Mouse (Mus musculus) cerebellum, postnatal 36 days (tissue): ENCODE data around the gene Ndufaf2.

Experiments
- DNase-seq, 2 experiments: peaks; one replicate each; pipeline ENCODE4 v3.0.0; 2021 to 2022; ENCODE audit warnings: mixed read lengths in 2 of 2

The Ndufaf2 gene

DNA sequence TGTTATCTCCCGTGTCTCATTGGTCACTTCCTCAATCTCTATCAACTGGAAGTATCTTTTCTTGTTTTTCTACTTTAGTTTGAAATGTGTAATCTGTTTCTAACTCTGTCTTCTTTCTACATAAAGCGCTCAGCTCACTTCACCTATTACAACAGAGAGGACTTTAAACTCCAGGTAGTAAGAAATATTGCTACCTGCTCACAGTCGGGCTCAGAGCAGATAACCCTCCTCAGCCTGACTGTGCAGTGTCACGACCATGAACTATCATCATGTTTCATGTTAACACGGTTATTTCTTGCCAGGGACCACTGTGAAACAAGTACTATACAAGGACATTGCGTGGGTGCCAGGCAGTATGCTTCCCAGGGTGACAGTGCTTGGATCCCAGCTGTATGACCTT is 141.1 kb downstream of the Ndufaf2 start:
- no peak for DNase-seq

DNA sequence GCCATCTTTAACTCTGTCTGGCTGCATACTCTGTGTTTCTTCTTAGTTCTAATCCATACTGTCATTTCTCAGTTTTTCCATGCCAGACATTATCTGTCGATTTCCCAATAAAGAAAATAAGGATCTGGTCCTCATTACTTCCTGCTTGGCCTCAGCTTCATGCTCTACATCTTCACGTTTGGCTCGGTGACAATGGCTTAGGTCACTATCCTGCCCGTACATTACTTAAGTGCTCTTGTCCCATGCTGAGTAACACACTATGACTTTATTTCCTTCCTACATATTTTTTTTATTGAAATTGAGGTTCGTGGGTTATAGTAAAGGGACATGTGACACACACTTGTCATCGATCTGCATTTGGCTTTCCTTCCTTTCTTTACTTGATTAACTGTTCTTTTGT is 143.3 kb downstream of the Ndufaf2 start:
- no peak for DNase-seq

DNA sequence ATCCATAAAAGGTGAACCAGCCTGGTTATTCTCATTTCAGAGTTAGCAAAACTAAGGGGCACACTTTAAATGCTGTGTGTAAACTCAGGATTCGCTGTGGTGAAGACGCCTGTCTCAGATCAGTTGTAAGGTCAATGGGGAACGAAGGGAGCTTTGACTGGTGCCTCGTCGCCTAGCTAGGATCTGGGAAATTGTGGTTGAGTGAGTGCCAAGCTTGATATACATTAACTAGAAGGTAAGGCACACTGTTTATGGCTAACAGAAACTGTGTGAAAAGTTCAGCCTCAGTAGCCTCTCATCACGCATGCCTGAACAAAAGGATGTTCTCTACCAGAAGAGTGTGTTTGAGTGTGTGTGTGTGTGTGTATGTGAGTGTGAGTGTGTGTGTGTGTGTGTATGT is 144.6 kb downstream of the Ndufaf2 start:
- DNase-seq = no peak

DNA sequence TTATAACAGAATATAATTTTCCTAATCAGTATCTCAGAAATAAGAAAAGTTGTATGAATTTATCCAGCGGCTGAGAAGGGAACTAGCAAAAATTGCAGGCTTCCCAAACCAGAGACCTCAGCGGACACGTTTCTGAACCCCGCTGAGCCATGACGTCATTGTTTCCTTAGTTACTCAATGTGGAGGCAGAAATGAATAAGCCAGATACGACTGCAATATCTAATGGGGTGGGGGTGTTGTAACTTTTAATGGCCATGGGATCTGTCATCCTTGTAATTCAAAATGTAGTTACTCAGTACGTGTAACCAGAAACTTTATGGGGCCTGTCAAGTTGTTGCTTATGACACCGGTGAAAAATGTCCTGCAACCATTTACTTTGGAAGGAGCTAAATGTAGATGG is 145.3 kb downstream of the Ndufaf2 start:
- no peak for DNase-seq

DNA sequence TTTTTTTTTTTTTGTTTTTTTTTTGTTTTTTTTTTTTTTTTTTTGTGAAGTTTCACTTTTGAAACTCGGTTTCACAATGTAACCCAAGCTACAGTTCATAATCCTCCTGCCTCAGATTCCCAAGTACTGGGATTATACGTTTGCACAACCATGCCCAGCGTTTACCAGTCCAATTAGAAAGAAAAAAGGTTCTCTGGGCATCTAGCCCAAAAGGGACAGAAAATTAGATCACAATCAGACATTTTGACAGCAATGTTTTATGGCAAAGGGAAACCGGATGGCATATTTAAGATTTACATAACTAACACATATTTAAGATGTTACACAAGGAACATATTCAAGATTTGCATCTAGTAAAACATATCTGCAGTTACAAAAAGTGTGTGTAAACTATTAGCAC is 150.6 kb downstream of the Ndufaf2 start:
- no peak for DNase-seq

DNA sequence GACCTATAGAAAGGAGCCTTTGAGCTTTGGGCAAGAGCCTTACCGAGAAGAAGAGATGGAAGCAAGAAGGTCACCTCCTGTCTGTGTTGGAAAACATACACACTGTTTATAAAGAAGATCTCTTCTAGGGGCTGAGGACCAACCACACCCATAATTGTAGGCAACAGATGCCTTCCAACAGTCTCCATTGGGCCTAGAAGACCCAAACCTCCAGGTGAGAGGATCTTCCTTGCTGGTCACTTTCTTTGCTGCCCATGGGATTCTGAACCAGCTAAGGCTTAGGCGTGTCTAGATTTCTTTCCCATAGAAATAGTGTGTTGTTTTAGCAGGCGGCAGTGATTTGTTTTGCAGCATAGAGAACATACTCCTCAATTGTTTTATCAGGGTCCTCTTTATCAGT is 162.1 kb downstream of the Ndufaf2 start:
- no peak for DNase-seq

DNA sequence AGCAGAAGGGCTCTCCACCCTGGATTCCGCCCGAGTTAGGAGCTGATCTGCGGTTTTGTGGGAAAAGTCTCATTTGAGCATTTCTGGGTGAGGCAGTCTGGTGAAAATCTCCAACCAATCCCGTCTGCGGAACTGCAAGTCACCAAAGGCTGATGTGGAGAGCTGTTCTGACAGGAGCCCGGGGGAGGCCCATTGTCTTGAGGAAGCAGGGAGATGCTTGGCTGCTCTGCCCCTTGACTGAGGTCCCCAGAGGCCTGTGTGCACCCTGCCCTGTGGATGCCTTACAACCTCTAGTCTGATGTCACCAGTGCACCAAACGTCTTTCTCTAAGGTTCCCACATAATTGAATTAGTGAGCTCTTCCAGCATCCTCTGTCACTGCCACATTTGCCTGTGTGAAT is 163.2 kb downstream of the Ndufaf2 start:
- no peak for DNase-seq

DNA sequence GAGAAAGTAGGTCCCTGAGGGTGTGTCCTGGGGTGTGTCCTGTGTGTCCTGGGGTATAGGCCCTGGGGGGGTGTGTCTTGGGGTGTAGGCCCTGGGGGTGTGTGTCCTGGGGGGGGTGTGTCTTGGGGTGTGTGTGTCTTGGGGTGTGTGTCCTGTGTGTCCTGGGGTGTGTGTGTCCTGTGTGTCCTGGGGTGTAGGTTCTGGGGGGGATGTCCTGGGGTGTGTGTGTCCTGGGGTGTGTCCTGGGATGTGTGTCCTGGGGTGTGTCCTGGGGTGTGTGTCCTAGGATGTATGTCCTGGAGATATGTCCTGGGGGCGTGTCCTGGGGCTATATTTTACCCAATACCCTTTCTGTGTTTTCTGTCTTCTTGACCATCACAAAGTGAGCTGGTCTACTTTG is 165.8 kb downstream of the Ndufaf2 start:
- no peak for DNase-seq

DNA sequence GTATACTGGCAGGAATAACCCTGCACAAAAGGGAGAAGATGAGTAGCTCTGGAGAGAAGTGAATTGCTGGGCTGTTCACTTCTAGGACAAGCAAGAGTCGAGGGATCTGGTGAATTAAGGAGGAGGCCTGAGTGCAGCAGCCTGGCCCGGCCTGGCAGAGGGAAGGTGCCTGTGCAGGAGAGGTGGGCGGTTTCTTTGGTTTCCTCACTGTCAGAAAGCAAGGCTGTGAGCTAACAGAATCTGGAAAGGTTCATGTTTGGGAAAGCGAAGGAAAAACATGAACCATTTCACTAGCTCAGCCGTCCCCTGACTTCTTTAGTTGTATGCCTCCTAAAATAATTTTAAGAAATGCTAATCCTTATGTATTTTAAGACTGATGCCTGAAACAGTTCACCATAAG is 173.8 kb downstream of the Ndufaf2 start:
- no peak for DNase-seq

DNA sequence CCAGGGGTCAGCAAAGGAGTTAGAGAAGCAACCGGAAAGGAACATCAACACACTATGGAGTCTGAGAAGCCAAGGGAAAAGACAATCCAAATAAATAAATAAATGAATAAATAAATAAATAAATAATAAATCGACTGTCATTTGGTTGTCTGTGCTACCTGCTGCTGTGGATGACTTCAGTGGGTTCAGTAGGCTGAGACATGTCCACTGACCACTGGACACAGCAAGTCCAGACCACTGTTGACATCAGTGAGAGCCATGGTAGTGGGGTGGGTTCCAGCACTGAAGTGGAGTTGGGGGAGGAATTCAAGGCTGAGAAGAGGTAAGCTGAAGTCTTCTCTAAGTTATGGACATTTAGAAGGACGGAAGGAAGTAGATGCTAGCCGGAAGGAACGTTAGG is 174.2 kb downstream of the Ndufaf2 start:
- no peak for DNase-seq

DNA sequence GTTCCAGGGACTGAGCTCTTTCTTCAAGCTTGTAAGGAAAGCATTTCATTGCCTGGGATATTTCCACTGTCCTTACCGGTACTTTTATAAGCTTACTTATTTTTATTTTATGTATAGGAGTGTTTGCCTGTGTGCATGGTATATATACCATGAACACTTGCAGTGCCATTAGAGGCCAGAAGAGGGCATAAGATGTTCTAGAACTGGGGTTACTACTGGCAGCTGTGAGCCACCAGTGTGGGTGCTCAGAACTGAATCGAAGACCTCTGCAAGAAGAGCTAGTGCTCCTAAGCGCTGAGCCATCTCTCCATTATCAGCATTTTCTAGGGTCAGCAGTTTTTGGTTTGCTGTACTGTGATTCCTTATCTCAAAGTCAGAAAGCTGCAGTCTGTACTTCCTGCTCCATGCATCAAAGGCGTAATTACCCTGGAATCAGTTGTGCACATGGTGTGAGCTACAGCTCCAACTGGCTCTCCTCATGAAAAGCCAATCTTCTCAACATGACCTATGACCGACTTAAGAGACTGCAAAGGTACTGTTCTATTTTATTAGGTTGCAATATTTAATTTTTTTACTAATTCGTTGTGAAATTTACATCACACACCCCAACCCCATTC is 175.1 kb downstream of the Ndufaf2 start:
- DNase-seq = no peak

DNA sequence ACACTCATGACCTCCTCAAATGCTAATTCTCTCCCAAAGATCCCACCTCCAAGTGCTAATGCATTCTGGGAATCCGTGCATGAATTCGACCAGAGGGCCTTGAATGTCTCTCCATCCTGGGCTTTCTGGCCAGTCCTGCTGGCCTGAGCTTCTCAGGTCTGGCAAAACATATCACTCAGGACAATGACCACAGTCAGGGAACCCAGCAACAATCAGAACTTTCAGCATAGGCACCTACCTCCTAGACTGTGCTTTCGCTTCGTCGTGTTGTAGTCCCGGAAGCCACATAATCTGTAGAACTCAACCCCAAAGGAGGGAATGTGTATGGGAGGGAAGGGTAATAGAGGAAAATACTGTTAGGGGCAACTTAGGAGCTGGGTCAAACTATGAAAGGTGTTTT is 179.0 kb downstream of the Ndufaf2 start:
- no peak for DNase-seq

DNA sequence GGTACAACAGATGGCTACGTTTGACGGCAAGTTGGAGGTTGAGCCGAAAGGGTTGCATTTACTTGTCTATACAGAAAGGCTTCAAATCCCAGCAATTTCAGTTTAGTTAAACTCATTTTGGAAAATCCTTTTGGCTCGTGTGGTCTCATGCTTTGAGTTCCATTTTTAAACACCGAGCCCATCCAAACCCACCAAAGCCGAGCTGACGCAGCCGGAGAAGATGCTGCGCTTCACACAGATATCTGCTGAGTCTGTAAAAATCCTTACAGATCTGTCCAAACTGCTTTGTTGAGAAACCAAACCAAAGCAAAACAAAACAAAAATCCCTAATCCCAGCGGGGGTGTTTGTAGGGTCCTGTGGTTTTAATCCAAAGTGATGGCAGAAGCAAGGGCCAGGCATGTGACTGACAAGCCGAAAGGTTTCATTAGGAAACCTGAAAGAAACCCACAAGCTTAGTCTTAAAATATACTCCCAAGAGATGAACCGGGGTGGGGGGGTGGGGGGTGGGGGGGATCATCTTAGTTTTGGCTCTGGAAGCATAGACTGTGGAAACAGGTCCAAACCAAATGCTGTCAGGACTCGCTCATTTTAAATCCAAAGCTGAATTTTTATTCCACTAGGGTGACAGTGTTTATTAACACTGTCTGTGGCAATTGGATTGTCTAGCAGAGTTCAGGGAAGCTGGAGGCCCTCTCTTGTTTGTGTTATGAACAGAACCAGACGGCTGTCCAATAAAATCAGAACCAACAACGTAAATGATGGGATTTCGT is 181.4 kb downstream of the Ndufaf2 start:
- no peak for DNase-seq

DNA sequence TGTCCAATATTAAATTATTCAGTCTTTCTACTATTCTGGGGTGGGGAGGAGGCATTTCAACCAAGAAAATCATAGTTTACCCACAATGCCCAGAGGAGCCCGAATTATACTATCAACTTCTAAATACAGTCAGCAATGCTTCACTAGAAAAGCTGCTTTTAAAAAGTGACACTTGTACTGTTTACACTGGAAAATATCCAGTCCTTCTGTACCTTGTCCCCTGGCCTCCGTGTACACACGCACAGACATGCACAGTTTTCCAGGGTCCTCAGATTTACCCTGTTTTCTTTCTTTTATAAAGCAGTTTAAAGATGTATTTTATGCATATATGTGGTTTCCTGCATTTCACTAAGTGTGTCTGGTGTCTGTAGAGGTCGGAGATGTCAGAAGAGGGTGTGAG is 186.0 kb downstream of the Ndufaf2 start:
- DNase-seq = no peak

DNA sequence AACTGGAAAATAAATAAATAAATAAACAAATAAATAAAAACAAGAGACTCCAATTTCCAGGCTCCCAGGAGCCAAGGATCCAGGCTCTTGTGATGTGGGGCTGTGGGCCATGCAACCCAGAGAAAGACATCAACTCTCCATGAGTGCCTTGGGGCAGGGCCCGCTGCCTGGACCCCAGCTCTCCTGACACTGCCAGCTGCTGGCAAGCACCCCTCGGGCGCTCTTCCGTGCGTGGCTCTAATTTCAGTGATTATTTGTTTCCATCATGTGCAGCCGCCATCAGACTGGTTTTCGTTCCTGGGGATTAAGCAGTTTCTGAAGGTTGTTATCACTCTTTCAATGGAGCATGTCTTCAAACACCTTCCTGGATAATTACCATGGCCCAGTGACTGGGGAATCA is 186.6 kb downstream of the Ndufaf2 start:
- DNase-seq = no peak

DNA sequence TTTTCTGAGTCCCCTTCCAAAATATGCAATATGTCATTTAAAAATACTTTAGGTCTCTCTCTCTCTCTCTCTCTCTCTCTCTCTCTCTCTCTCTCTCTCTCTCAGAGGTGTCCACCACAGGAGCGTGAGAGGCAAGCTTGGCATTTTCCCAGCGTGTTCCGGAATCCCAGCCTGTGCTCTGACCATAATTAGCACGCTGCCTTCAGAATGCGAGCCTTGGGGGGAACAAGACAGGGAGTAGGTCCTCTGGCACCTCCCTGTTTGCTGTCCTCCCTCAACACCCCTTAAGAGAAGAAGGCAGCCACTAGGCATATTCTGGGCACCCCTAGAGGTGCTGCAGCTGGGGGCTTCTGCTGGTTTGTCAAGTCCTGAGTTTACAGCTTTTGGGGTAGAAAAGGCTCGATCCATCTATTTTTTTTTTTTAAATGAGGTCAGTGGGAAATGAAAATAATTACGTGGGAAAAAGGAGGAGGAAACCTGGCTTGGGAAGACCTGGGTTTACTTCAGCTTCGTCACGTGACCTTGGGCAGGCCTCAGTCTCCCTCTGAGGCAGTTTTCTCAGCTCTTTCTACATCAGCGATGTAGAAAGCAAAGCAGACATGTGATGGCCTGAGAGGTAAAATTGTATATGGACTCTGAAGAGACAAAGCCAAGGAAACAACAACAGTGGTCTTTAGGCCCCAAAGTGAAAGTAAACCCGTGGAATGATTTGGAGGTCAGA is 187.8 kb downstream of the Ndufaf2 start:
- DNase-seq = peak; percentile 5 to 8

DNA sequence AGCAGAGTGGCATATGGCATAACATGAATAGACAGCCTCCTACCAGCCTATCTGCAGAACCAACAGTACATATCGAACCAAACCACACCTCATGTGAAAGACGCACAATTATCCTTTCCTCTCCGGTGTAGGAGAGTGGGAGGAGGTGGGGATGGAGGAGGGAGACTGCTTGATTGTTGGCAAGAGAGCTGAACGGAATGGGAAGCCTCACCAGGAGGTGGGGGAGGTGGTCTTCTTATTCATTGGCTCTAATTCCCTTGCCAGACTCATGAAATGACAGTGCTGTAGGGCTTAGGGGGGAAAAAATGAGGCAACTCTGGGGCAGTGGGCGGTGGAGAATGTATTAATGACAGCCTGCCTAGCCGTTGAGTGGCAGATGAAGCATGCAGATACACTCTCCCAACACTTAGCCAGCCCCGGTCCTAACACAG is 188.4 kb downstream of the Ndufaf2 start:
- no peak for DNase-seq

DNA sequence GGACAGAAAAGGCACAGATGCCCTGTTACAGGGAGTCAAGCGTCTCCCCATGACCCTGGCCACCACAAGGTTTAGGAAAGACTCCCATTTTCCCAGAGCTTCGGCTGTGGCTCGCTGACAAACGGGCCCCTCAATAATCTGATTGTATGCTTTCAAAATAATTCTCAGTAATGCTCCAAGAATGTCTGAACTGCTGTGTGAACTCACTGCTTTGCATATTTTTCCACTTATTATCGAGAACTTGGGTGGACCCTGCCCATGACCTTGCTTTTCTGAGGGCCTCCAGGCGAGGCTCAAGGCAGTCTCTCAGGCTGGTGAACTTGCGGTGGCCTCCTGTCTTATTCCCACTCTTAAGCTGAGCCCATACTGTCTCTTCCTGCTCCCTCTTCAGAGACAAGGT is 193.8 kb downstream of the Ndufaf2 start:
- no peak for DNase-seq

DNA sequence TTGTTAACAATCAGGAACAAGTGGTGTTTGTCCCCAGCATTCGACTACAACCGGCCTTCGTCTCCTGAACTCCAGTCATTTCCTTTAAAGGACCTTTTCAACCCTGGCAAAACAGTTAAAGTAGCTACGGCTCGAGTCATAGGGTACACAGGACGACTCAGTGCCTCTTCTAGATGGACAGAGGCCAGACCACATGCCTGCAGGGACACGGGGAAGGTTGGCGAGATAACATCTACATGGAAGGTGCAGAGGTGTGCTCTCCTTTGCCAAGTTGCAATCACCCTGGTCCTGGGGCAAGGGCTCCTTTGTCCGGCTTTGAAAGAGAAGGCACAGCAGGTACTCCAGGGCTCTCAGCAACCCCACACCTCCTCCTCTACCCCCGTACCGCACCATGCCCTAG is 195.0 kb downstream of the Ndufaf2 start:
- no peak for DNase-seq

DNA sequence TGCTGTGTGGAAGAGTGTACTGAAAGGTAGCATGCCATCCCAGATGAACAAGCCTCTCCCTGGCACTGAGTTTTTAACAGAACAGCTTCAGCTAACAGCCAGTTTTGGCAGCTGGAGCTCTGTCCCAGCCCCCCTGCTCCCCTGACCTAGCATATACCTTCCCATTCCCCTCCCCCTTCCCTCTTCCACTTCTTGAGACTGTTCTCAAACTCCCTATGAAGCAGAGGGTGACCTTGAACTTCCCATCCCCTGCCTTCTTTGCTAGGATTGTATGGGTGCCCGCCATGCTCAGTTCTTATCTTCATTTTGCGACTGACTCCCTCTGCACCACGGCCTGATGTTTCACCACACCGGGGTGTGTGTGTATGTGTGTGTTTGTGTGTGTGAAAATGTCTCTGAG is 195.7 kb downstream of the Ndufaf2 start:
- DNase-seq = no peak

DNA sequence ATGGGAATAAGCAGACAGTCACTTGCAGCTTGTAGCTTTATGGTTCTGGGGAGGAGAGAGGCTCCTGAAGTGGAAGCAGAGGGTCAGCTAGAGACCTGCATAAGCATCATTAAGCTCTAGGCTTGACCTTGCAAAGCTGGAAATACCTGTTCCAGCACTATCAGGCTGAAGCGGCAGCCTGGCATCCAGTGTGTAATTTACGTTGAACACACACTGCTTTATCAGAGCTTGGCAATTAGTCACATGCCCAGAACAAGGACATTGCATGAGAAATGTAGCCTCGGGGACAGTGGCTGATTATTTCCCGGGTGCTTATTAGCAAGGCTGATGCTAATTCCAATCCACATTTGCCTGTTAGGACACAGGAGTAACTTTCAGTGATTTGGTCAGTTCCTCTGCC is 196.5 kb downstream of the Ndufaf2 start:
- DNase-seq = no peak

DNA sequence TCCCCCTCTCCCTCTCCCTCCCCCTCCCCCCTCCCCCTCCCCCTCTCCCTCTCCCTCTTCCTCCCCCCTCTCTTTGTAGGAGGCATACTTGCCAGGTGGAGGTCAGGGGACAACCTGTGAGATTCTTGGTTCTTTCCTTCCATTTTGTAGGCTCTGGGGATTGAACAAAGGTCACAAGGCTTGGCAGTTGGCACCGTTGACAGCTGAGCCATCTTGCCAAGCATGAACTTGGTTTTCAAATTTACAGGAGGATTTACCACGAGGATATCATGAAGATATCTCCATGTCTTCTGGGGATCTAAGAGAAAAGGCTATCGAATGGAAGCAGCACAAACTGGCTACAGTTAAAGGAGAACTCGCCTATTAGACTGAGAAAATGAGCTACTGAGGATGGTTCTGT is 196.9 kb downstream of the Ndufaf2 start:
- DNase-seq = no peak

DNA sequence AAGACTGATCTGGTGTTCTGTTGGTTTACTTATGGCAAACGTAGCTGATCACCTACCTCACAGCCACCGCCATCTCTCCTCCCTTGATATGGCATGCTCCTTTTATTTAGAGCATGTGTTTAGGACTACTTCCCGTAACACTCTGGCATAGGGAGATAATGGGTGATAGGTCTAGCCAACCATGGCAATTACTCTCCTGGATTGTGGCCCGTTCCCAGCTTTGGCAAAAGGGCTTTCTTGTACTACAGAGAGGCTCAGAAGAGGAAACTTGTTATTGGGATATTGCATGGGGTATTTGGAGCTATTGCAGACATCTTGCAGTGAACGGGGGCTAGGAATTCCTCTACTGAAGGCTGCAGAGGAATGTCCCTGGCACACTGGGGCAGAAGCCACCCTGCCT is 197.9 kb downstream of the Ndufaf2 start:
- no peak for DNase-seq

DNA sequence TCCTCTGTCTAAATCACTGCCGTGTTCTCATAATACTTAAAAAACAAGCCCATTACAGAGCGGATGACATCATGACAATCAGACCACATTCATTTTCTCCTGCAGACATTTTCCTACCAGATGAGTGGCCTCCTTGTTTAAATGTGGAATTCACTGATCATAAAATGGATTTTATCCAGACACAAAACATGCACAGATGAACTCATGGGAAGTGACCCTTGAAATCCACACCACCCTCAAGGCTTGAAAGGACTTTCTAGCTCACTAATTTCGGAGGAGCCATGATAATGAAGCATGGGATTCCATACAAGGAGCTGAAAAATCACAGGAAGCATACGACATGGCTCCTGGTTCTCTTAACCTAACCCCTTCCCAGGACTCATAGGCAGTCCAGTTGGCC is 198.5 kb downstream of the Ndufaf2 start:
- no peak for DNase-seq
